Mouse (Mus musculus): ENCODE measurements around the gene Tbl2.

- no peak for TF ChIP-seq CTCF (IDR thresholded peaks at IDR 0.05; ENCODE audit: low read depth)
- TF ChIP-seq EP300 (IDR thresholded peaks at IDR 0.05; ENCODE audit: low read depth): no peak
Measured at GRCm38 (mm10) chr5:135113782-135114181, 35.7 kb upstream of the Tbl2 start.

Measured in liver, embryonic 14.5 days (tissue).